ENCODE assay signal across 14 mouse cellular contexts in the genomic region with DNA sequence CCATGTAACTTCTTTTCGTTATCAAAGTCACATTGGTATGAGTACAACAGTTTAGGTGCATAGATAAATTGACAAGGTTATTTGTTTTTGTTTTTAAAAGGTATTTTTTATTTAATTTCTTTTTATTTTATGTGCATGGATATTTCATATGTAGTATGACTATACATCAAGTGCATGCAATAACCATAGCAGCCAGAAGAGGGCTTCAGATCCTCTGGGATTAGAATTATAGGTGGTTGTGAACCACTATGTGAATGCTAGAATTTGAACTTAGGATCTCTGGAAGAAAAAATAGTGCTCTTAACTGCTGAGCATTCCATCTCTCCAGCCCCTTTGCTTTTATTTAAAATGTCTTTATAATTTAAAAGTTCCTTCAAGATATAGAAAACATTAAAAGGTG.
A peak's percentile ranks its signal among the peaks of the same experiment; 100 is the strongest.
DNase-seq lines count a peak whose midpoint lies in the region.
"Had no signal": no experiment of that assay in that cellular context is flagged by ENCODE, and none has a peak within 500 bp of the region (broad histone marks: within the 10 kb centered on the region; RNA-seq: fewer than 3 reads in every experiment).

No protein-coding gene starts in this region.

- DNase-seq in kidney, postnatal 10 days = peak; percentile 10
- DNase-seq in kidney, adult 8-10 months = no peak
- DNase-seq in thymus, postnatal 4 days = peak; percentile 9
- no peak for DNase-seq in thymus, adult 18-20 months
- peak; percentile 13 for DNase-seq in c-Kit-positive CD71-positive TER-119-positive erythroid progenitor cells, embryonic 14.5 days (ENCODE audit: low spot score)
- DNase-seq in urinary bladder, adult 18-20 months (ENCODE audit: low spot score in 2 of 2) = no peak
- no peak for DNase-seq in ovary, adult 18-20 months (ENCODE audit: low spot score)
- DNase-seq: cerebellum, adult 8-10 months; heart, postnatal 10 days; kidney, adult 18-20 months; liver, embryonic 13.5 days; lung, postnatal 4 days; right cerebral cortex, adult 18-20 months; thymus, postnatal 36 days had no signal

Comparison
In these comparisons a context has a peak if more than half of its experiments do, and no peak if none do; other contexts are left out.
1. DNase-seq: peak in kidney, postnatal 10 days (single experiment), thymus, postnatal 4 days (single experiment) and c-Kit-positive CD71-positive TER-119-positive erythroid progenitor cells, embryonic 14.5 days (single experiment); none in kidney, adult 8-10 months (0 of 2), thymus, adult 18-20 months (0 of 2), urinary bladder, adult 18-20 months (0 of 2) and ovary, adult 18-20 months (single experiment).